Mouse (Mus musculus) frontal cortex, adult 2 months (tissue): Measurements from ENCODE around the gene Retreg1. TPM values are rescaled to one million over a fixed set of nuclear protein-coding genes. Genes with fewer than 3 reads are reported as not detected.
A peak's percentile ranks its signal among the peaks of the same experiment; 100 is the strongest.

Source experiments
- DNase-seq, 2 experiments: peaks; one replicate each; pipeline ENCODE4 v3.0.0; 2022; ENCODE audit warnings: low spot score in 1 of 2; ENCODE audit errors: extremely low spot score in 1 of 2
- polyA plus RNA-seq: library from polyadenylated mRNA; depleted of rRNA; stranded (reverse); fragments of >200 nt; gene quantifications from 2 replicates; pipeline ENCODE4 v1.2.3, GENCODE M21; 2012

Retreg1 gene
- polyA plus RNA-seq, 1 experiment: 24.5 TPM

DNA sequence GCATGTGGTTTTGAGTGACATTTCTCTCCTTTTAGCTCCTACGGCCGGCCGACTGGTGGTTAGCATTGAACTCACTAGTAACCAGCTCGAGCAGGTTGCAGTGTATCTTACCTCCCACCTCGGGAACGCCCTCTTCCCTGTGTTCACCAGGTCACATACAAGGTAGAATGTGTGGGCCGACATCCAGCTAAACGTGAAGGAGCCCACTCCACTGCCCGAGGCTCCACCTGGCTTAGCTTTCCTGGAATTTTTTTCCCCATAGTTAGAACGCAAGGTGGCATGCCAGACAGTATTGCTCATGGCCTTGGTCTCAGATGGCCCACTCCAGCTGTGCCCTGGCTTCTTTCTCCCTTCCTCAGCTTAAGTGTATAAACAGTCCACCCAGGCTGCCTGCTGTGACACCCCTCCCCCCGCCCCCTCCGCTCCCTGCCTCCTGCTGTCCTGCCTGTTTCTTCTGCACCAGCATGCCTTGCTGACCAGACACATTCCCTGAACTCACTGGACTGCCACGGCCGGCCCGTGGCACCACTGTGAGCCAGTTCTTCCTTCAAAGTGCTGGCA lies 33.7 kb downstream of the Retreg1 start:
- no peak for DNase-seq

DNA sequence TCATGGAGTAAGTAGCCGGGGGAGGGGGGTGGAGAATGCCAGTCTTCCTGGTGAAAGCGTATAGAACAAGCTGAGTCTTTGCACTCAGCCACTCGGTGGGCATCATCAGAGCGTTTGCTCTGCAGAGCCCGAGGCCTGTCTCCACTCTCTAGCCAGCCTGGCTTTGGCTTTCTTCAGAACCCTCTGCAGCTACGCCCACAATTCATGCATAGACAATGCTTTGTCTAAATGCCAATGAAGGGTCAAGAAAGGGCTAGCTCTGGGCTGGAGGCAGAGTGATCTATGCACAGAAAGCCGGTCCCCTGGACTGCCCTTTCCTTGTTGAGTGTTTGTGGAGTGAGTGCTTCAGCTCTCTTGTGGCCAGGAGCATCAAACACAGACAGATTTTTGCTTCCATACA lies 34.8 kb downstream of the Retreg1 start:
- no peak for DNase-seq

DNA sequence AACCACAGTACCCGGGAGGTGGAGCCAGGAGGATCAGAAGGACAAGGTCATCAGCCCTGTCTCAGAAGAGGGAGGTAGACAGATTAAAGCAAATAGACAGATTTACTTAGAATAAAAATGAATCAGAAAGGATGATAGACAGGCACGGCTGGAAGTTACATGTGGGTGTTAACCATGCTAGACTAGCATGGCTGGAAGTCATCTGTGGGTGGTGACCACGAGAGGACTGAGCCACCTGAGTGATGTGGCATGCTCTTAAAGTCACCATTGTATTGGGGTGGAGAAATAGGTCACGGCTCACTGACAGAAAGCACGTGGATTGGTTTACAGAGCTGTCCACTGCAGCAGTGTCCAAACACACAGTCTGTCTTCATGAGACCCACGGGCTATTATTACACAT lies 36.2 kb downstream of the Retreg1 start:
- DNase-seq: no peak

DNA sequence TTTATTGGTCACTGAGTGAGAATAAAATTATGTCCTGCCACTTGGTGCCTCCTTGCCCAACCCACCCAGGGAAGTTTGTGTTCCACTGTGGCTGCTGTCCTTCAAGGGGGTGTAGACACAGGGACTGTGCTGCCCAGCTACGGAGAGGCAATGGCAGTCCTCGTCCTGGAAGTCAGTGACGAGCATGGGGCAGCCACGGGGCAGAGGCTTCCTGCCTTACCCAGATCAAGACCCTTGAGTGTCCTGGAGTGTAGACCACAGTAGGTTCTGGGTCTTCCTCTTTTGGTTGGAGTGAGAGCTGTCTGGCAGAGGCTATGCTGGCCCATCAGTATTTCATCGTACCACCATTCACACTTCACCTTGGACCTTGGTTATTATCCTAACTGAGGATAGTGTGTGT lies 37.2 kb downstream of the Retreg1 start:
- DNase-seq: no peak

DNA sequence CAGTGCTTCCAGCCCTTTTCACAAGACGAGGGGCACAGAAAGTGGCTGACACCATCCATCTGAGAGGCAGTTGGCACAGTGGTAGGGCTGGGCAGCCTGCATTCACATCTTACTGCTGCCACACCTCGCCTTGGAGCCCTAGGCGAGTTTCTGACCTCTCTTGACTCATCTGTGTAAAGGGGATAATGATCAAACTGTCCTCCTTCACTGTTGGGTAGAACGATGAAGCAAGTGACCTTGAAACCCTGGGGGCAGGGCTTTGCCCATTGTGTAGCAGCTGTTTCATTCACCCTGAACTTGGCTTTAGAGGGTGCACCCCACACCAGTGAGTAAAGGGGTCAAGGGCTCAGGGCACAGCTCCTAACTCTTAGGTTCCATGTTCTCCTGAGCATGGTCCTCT lies 39.0 kb downstream of the Retreg1 start:
- no peak for DNase-seq

DNA sequence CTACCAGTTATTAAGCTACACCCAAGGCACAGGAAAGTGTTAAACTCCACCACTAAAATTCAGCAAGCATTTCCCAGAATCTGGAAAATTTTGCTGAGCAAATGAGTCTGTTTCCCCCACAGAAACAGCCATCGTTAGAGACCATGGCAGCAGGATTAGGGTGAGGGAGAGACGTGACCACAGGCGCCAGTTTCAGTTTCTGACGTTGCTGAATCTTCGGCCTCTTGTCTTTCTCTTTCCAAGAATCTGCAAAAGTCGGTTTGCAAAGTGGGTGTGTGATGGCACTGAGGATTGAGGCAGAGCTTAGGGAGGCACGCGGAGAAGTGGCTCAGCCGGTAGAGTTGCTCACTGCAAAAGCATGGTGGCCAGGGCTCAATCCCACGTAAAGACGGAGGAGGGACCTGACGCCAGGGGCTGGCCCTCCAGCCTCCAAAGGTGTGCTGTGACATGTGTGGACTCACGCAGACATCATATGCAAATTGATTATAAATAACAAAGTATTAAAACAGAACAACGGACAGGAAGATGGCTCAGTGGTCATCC lies 41.5 kb downstream of the Retreg1 start:
- no peak for DNase-seq

DNA sequence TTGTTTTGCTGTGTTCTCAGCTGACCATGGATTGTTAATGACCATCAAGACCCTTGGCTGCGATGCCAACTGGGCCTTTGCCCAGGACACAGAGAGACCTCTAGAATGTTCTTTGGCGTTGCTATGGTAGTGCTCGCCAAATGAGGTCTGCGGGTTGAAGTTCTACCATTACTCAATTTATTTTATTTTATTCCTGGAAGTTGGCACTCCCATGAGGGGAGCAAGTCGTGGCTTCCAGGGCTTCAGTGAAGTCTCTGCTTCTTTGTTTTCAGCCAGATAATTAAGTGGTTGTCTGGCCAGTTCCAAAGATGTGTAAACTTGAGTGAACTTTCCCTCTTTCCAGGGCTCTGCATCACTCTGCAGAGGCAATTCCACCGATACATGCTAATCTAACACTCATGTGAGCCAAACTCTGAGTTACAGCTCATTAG lies 43.6 kb downstream of the Retreg1 start:
- DNase-seq: peak; percentile 43 to 67

DNA sequence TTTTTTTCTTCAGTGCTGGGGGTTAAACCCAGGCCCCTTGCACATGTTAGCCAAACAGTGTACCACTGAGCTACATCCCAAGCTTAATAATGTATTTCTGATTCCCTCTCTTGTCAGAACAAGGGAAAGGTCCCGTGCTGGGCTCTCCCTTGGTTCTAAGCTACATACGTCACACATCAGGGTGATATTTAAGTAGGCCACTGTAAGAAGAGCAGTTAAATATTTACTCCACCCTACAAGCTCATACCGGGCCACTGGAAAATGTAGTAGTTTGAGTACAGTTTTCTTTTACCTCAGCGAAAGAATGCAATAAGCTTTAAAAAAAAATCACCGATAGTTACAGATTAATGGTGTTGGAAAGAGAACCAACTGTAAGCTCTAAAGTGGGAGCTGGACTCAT lies 46.9 kb downstream of the Retreg1 start:
- DNase-seq: no peak

DNA sequence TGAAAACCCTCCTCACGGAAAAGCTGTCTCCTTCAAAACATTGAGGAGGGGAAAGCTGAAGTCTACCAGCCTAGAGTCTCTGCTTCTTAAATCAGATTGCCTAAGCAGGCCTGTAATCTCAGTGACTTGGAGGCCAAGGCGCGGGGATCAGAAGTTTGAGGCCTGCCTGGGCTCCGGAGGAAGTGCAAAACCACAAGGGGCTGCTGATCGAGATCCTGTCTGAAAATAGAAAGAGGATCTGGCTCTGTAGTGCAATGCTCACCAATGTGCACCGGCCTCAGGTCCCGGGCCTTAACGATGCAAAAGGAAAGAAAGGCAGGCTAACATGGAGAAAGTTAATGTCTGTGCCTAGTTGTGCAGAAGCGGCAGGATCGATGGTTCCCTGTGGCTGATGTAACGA lies 48.6 kb downstream of the Retreg1 start:
- no peak for DNase-seq

DNA sequence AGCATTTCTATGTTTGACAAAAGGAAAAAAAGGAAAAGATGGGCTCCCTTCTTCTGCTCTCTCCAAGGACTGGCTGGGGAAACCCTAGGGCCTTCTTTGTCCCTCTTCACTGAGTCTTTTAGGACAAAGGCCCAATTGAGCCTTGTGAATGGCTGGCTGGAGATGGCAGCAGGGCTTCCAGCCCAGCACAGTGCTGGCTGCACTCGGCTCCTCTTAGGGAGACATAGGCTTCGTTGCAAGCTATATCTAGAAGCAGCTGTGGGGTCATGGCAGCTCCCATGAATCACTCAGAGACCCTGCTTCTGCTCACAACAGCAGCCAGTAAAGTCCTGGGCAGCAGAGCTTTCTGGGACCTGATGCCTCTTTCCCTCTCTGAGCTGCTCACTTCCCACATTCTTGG lies 50.3 kb downstream of the Retreg1 start:
- no peak for DNase-seq

DNA sequence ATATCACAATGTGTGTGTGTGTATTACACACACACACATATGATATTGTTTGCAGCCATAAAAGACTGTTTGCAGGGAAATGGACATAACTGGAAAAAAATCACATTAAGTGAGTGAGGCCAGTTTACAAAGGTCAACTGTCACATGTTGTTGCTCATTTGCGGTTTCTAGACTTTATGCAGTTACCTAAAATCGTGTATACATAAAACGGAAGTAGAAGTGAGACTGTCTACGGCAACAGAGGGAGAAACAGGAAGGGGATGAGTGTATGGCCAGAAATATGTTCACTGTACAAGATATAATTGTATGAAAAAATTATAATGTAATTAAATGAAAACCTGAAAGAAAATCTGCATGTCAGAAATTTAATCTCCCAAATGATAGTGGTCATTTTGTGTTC lies 53.8 kb downstream of the Retreg1 start:
- DNase-seq: no peak

DNA sequence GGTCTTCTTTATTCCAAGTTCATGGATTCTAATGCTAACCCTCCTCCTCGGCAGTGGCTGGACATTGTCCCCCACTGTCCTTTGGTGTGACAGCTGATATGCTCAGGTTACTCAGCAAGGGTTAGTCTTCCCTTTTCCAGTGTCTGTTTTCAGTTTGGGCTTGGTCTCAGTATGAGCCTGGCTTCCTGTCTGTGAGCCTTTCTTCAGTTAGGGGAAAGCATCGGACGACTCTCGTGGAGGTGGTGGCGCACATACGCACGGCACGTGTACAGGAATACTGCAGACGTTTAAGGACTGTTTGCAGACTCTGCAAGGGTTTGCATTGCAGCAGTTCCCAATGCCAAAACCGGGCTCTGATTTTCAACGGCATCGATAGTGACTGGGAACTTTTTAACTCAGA lies 54.6 kb downstream of the Retreg1 start:
- no peak for DNase-seq

DNA sequence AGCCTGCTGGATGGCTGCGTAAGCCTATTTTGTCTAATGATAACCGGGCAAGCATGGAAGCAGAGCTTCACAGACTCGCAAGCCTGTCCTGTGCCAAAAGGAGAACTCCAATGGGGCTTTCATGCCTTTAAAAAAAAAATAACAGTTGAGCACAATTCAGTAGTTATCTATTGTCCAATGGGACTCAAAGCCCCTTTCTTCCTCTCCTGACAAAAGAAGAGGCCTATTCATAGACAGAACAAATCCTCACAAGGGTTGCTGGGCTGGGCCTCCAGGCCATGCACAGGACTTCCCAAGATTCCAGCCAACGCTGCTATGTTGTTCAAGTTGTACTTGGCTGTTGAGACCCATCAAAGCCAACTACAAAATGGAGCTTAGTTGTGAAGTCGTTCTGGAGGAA lies 56.0 kb downstream of the Retreg1 start:
- peak; percentile 18 to 37 for DNase-seq

DNA sequence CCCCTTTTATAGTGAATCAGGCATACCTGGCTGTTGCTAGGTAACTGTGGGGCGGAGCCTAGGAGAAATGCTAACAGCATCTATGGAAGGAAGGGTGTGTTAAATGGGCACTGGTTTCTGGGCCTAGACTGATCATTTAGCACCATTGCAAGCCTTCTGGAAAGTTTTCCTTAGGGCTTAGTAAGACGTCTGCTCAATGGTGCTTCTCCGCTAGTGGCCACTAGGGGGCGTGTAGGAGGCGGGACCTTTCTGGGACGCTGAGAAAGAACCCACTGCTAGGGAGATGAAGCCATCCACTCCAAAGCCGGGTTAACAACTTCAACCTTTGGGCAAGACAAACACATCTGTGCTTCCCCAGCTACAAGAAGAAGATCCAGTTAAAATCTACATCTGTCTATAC lies 57.6 kb downstream of the Retreg1 start:
- peak; percentile 34 to 79 for DNase-seq

DNA sequence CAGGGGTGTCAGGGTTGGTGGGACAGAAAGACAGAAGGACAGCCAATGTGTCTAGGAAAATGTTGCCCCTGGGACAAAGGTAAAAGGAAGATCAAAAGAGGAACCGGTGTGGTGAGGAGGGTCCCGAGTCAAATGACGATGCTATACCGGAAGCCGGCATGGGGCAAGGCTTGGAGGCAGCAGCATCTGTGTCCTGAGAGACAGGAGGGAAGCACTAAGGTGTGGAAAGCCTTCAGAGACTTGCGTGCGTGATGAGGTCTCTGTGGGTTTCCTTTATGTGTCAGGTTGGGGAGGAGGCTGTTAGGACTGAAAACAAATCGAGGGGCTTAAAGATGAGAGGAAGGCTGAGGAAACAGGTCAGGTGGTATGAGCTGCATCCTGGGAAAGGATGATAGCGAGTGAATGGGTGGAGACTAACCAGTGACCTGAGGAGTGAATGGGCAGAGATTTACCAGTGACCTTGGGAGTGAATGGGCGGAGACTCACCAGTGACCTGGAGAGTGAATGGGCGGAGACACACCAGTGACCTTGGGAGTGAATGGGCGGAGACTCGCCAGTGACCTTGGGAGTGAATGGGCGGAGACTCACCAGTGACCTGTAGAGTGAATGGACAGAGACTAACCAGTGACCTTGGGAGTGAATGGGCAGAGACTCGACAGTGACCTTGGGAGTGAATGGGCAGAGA lies 60.1 kb downstream of the Retreg1 start:
- DNase-seq: no peak

DNA sequence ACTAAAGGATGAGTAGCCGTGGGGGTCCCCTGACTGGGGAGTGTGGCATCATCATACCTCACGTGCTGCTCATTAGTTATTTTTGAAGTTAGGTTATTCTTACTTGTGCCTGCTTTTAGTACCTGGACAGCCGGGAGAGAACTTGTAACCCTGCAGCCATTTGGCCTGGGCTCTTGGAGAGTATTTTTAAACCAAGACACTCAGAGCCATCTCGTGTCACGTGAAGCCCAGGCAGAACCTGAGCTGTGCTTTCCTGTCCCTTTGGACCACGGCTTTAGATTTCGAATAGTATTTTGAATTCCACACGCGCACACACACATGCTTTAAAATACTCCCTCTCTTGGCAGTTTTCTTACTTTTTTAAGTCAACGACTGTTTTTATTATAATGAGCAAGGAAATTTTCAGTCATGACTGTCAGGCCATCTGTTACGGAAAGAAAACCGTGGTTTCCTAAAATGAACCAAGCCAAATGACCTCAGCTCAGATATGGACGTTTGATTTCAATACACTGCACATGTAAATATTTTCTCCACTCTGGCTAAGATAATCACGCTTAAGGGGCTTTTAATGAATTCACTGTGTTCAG lies 61.5 kb downstream of the Retreg1 start:
- peak in 1 of 2 experiments; percentile 34 for DNase-seq

DNA sequence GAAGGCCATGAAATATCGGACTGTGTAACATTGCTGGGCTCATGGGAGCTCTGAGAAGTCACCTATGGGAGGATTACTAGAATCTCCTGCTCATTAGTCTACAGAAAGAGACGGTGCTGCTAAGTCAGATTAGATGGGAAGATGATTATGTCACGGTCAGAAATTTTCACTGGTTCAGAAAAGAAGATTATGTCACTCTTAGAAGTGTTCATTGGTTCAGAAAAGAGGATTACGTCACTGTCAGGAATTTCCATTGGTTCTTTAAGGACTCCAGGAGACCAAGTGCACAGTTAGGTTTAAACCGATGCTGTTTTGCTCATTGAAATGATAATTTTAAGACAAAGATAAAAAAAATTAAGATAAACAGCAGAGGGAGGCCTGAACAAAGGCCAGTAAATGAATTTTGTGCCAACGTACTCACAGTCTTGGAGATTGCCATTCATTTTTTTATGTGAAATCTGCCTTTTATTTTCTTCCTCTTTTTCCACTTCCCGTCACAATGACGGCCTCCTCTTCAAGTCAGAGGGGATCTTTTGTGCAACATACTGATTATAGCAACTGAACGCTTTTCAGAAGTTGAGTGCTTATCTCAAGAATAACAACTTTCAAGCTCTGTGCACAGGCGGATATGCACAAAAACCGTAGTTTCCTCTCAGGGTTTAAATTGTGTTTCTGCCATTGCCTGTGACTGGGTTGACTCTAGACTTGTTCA lies 67.0 kb downstream of the Retreg1 start:
- no peak for DNase-seq

DNA sequence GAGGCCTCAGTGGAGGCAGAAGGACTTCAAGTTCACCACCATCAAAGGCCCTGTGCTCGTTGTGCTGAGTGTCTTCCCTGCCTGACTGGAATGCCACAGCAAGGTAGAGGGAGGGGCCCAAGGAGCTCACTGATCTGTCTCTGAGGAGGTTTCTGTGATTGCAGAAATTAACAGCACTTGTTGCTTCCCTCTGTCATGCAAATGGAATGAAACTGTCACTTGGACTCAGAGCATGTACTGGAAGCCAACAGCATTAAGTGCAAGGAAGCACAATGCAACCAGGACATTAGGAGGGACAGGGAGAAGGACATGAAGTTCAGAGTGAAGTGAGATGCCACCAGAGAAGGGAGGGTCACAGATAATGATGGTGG lies 67.5 kb downstream of the Retreg1 start:
- no peak for DNase-seq

DNA sequence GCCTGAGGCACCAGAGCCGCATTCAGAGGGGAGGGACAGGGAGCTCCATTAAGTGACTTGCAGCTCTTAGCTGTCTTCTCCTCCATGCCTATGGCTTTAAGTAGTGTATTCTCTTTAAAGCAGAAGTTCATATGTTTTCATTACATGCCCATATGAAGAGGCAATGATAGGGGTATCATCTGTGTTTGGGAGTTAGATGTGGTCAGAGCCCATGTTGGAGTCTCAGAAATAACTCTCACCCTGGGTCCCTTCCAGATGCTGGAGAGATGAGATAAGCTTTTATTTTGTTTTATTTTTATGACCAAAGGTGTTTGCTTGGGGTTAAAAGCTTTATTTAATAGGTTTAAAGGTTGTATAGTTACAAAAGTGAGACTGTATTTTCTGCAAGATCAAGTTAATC lies 67.9 kb downstream of the Retreg1 start:
- no peak for DNase-seq

DNA sequence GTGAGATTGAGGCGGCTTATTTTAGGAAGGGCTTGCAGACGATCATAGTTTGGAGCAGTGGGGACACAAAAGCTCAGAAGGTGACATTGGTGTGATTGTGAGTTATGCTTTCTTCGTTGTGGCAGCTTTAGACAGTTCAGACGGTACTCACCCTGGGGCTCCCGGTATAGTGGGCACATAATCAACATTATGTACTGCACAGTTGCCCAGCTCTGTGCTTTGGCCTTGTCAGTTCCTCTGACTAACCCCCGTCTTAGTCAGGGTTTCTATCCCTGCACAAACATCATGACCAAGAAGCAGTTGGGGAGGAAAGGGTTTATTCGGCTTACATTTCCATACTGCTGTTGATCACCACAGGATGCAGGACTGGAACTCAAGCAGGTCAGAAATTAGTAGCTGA lies 69.9 kb downstream of the Retreg1 start:
- no peak for DNase-seq

DNA sequence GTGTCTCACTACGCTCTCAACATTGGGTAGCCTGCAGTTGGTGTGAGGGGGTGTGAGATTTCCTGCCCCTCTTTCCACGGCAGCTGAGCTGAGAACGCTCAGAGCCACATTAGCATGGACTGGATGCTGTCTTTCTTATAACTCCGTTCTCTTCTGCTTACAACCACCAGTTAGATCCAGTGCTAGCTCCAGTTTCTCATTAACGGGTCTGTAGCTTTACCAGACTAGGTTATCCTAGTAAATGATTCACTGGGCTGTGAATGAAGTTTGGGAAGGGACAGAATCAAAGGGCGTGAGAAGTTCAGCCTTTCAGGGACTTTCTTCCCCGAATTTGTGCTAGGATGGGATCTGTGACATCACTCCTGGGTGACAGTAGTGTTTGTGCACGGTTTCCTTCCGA lies 70.7 kb downstream of the Retreg1 start:
- no peak for DNase-seq

DNA sequence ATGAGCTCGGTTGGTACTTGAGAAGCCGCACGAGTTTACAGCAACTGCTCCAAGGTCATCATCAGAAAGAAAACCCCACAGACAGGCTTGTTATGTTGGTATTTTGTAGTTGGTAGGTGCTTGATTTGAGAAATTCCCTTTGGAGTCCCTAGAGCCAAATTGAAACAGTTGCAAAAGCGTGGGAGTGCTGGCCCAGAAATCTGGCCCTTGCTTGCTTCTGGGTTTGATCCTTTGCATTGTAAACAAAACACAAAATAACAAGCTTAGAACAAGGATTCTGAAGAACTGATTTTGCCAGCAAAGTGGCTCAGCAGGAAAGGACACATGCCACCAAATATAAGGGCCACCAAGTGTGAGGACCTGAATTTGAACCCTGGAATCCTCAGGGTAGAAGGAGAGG lies 71.2 kb downstream of the Retreg1 start:
- no peak for DNase-seq
